Mouse (Mus musculus) hindbrain, embryonic 16.5 days (tissue): ENCODE data around the gene Ccz1. TPM values are rescaled to one million over a fixed set of nuclear protein-coding genes. Genes with fewer than 3 reads are reported as not detected.

Experiments
- ATAC-seq: fragments of 200-750 bp; cut with Nextera tagmentation; 2 replicates; pipeline ENCODE4 v1.8.0; 2017; ENCODE audit warnings: moderate TSS enrichment, moderate library complexity
- H3K27ac ChIP-seq: fragments of 300-500 bp; sonication (generic); 2 replicates; pipeline ENCODE4 v1.5.1; 2014; ENCODE audit warnings: low read depth, mild to moderate bottlenecking, control low read depth, low read length, moderate library complexity
- H3K27me3 ChIP-seq: fragments of 300-500 bp; sonication (generic); replicated peaks from 2 replicates; pipeline ENCODE4 v1.6.1; 2014; ENCODE audit warnings: low read length; ENCODE audit not compliant: control insufficient read depth, insufficient read depth
- H3K36me3 ChIP-seq: fragments of 300-500 bp; sonication (generic); 2 replicates; pipeline ENCODE4 v1.6.1; 2014; ENCODE audit warnings: mild to moderate bottlenecking, low read length, moderate library complexity, mixed read lengths; ENCODE audit not compliant: control insufficient read depth, insufficient read depth
- H3K4me1 ChIP-seq: fragments of 300-500 bp; sonication (generic); 2 replicates; pipeline ENCODE4 v1.6.1; 2014; ENCODE audit warnings: low read depth, low read length; ENCODE audit not compliant: control insufficient read depth, insufficient read depth
- H3K4me2 ChIP-seq: fragments of 300-500 bp; sonication (generic); 2 replicates; pipeline ENCODE4 v1.6.1; 2014; ENCODE audit warnings: mild to moderate bottlenecking, low read length, control low read depth, moderate library complexity
- H3K4me3 ChIP-seq: fragments of 300-500 bp; sonication (generic); 2 replicates; pipeline ENCODE4 v1.5.1; 2014; ENCODE audit warnings: mild to moderate bottlenecking, low read length, control low read depth, moderate library complexity
- H3K9ac ChIP-seq: fragments of 300-500 bp; sonication (generic); 2 replicates; pipeline ENCODE4 v1.6.1; 2014; ENCODE audit warnings: low read depth, mild to moderate bottlenecking, control low read depth, low read length, moderate library complexity
- H3K9me3 ChIP-seq: fragments of 300-500 bp; sonication (generic); 2 replicates; pipeline ENCODE4 v1.6.1; 2014; ENCODE audit warnings: mild to moderate bottlenecking, low read length, moderate library complexity; ENCODE audit not compliant: control insufficient read depth
- WGBS: fragments of 180-500 bp; shearing (Covaris S2); extraction: QIAGEN DNeasy Blood & Tissue Kit; methylation state at CpG from one replicate; pipeline ENCODE4 v1.1.7; 2014; 5-methylcytosine and 5-hydroxymethylcytosine counted together
- polyA plus RNA-seq: library from polyadenylated mRNA; unstranded; fragments of >200 nt; fragmentation: Nextera tagmentation; extraction: Ambion mirVana; gene quantifications from 2 replicates; pipeline ENCODE4 v1.2.1, GENCODE M21; 2015

The Ccz1 gene
- polyA plus RNA-seq = 73.6 and 78.4 TPM in 2 replicates

- H3K36me3 ChIP-seq = peaks cover 21% of the 10 kb centered on the region
- 3% methylated on average over 44 of the region's 47 CpGs for WGBS
- no peaks in the 10 kb centered on the region for H3K9me3 ChIP-seq
- ATAC-seq = peak; percentile 100
- H3K4me3 ChIP-seq = peak within 1 kb of the TSS; percentile 96
- H3K27me3 ChIP-seq = no peaks in the 10 kb centered on the region
- H3K9ac ChIP-seq = peak within 1 kb of the TSS; percentile 95
- H3K27ac ChIP-seq = peak within 1 kb of the TSS; percentile 81
- H3K4me2 ChIP-seq = peak within 1 kb of the TSS; percentile 56
- peaks cover 4% of the 10 kb centered on the region for H3K4me1 ChIP-seq
Observed at GRCm38 (mm10) chr5:144014551-144015311, at the start of gene Ccz1. Ccz1 (minus strand) TSS chr5:144014877.

GRCm38 (mm10) chr5:144064093-144064492 is 49.4 kb upstream of the Ccz1 start:
- Histone ChIP-seq H3K4me3 (no peak overlapping the region), H3K9me3 (no peaks in the 10 kb centered on the region), H3K36me3 (no peaks in the 10 kb centered on the region), H3K27me3 (no peaks in the 10 kb centered on the region), H3K4me2 (no peak overlapping the region), H3K9ac (no peak overlapping the region), H3K27ac (no peak overlapping the region), H3K4me1 (no peaks in the 10 kb centered on the region)
- 69% methylated on average over 5 of the region's 5 CpGs for WGBS
- ATAC-seq = no peak

- Histone ChIP-seq H3K9me3 (no peaks in the 10 kb centered on the region), H3K4me1 (no peaks in the 10 kb centered on the region), H3K36me3 (no peaks in the 10 kb centered on the region), H3K4me2 (no peak overlapping the region), H3K9ac (no peak overlapping the region), H3K4me3 (no peak overlapping the region), H3K27me3 (no peaks in the 10 kb centered on the region), H3K27ac (no peak overlapping the region)
- 84% methylated on average over 6 of the region's 6 CpGs for WGBS
- ATAC-seq = no peak
Observed at GRCm38 (mm10) chr5:144054340-144054739, 39.7 kb upstream of the Ccz1 start.

- 47% methylated on average over 3 of the region's 3 CpGs for WGBS
- no peak overlapping the region for H3K9ac ChIP-seq
- H3K36me3 ChIP-seq = no peaks in the 10 kb centered on the region
- no peak overlapping the region for H3K27ac ChIP-seq
- no peak for ATAC-seq
- H3K4me1 ChIP-seq = no peaks in the 10 kb centered on the region
- H3K27me3 ChIP-seq = no peaks in the 10 kb centered on the region
- H3K9me3 ChIP-seq = no peaks in the 10 kb centered on the region
- no peak overlapping the region for H3K4me2 ChIP-seq
- H3K4me3 ChIP-seq = no peak overlapping the region
Observed at GRCm38 (mm10) chr5:144053450-144053849, 38.8 kb upstream of the Ccz1 start.

GRCm38 (mm10) chr5:144051268-144051667 is 36.6 kb upstream of the Ccz1 start:
- Histone ChIP-seq H3K36me3 (no peaks in the 10 kb centered on the region), H3K9ac (no peak overlapping the region), H3K4me1 (no peaks in the 10 kb centered on the region), H3K4me3 (no peak overlapping the region), H3K27ac (no peak overlapping the region), H3K4me2 (no peak overlapping the region), H3K9me3 (no peaks in the 10 kb centered on the region), H3K27me3 (no peaks in the 10 kb centered on the region)
- ATAC-seq = no peak

GRCm38 (mm10) chr5:144049881-144050280 is 35.2 kb upstream of the Ccz1 start:
- Histone ChIP-seq H3K4me3 (no peak overlapping the region), H3K27ac (no peak overlapping the region), H3K4me2 (no peak overlapping the region), H3K9ac (no peak overlapping the region), H3K27me3 (no peaks in the 10 kb centered on the region), H3K36me3 (no peaks in the 10 kb centered on the region), H3K9me3 (no peaks in the 10 kb centered on the region), H3K4me1 (no peaks in the 10 kb centered on the region)
- no peak for ATAC-seq
- WGBS = 76% methylated on average over 3 of the region's 3 CpGs

- Histone ChIP-seq H3K4me2 (no peak overlapping the region), H3K27me3 (no peaks in the 10 kb centered on the region), H3K4me3 (no peak overlapping the region), H3K27ac (peak overlapping the region; percentile 25; the same call in 1 of the 2 replicates), H3K4me1 (no peaks in the 10 kb centered on the region), H3K9me3 (no peaks in the 10 kb centered on the region), H3K36me3 (no peaks in the 10 kb centered on the region), H3K9ac (no peak overlapping the region)
- no peak for ATAC-seq
- WGBS = 45% methylated on average over 13 of the region's 13 CpGs
Observed at GRCm38 (mm10) chr5:144047324-144047723, 32.6 kb upstream of the Ccz1 start.

- H3K4me3 ChIP-seq = no peak overlapping the region
- H3K4me2 ChIP-seq = no peak overlapping the region
- H3K9ac ChIP-seq = no peak overlapping the region
- H3K27ac ChIP-seq = no peak overlapping the region
- H3K9me3 ChIP-seq = no peaks in the 10 kb centered on the region
- ATAC-seq = no peak
- WGBS = 92% methylated on average over 11 of the region's 11 CpGs
- no peaks in the 10 kb centered on the region for H3K4me1 ChIP-seq
- H3K36me3 ChIP-seq = no peaks in the 10 kb centered on the region
- H3K27me3 ChIP-seq = no peaks in the 10 kb centered on the region
Observed at GRCm38 (mm10) chr5:144043166-144043565, 28.5 kb upstream of the Ccz1 start.

GRCm38 (mm10) chr5:144040720-144041364 is 26.2 kb upstream of the Ccz1 start:
- Histone ChIP-seq H3K36me3 (no peaks in the 10 kb centered on the region), H3K4me3 (no peak overlapping the region), H3K9me3 (no peaks in the 10 kb centered on the region), H3K27ac (no peak overlapping the region), H3K9ac (no peak overlapping the region), H3K4me2 (0 out of 2 replicates have a peak overlapping the region, but pooled peaks have one; percentile 27), H3K27me3 (no peaks in the 10 kb centered on the region), H3K4me1 (no peaks in the 10 kb centered on the region)
- WGBS = 41% methylated on average over 11 of the region's 11 CpGs
- no peak for ATAC-seq
